Mouse (Mus musculus): ENCODE data around the gene Olfr986.

The Olfr986 gene

GRCm38 (mm10) chr9:40234233-40235072, 53.7 kb downstream of the Olfr986 start:
- no peak for DNase-seq

GRCm38 (mm10) chr9:40235220-40235619, 54.5 kb downstream of the Olfr986 start:
- DNase-seq: no peak

Data from lung, postnatal 36 days (tissue).